11 mouse cellular contexts compared by ENCODE assay signal in genomic region chr1:171418660-171419059, GRCm38 (mm10). TPM values are rescaled to one million over a fixed set of nuclear protein-coding genes. Genes with fewer than 3 reads are reported as not detected.
A peak's percentile ranks its signal among the peaks of the same experiment; 100 is the strongest.
DNase-seq lines count a peak whose midpoint lies in the region; ATAC-seq and TF ChIP-seq lines count a peak whose summit lies in the region.
"Had no signal": no experiment of that assay in that cellular context is flagged by ENCODE, and none has a peak within 500 bp of the region (broad histone marks: within the 10 kb centered on the region; RNA-seq: fewer than 3 reads in every experiment).

Tstd1 (plus strand) TSS chr1:171418872.

- no peak within 1 kb of the TSS for H3K27ac ChIP-seq in forebrain, embryonic 16.5 days (ENCODE audit: low read length)
- H3K27ac ChIP-seq in forebrain, postnatal 0 days (ENCODE audit: low read depth, low read length), result no peak within 1 kb of the TSS
- H3K27ac ChIP-seq in embryonic facial prominence, embryonic 15.5 days (replicated peaks), result no peak within 1 kb of the TSS

- H3K36me3 ChIP-seq in forebrain, embryonic 16.5 days (ENCODE audit: control insufficient read depth, insufficient read depth), result peaks cover 26% of the 10 kb centered on the region
- peaks cover 62% of the 10 kb centered on the region for H3K36me3 ChIP-seq in forebrain, postnatal 0 days (ENCODE audit: insufficient read depth)
- H3K36me3 ChIP-seq in embryonic facial prominence, embryonic 15.5 days, result peaks cover 48% of the 10 kb centered on the region

- WGBS in forebrain, embryonic 16.5 days, result 96% methylated on average over 5 of the region's 5 CpGs
- WGBS in forebrain, postnatal 0 days, result 94% methylated on average over 5 of the region's 5 CpGs
- WGBS in embryonic facial prominence, embryonic 15.5 days, result 88% methylated on average over 5 of the region's 5 CpGs
- WGBS in large intestine, adult 2 months, result 30% methylated on average over 5 of the region's 5 CpGs

- H3K4me2 ChIP-seq in forebrain, embryonic 16.5 days (ENCODE audit: low read length), result no peak within 1 kb of the TSS
- no peak within 1 kb of the TSS for H3K4me2 ChIP-seq in forebrain, postnatal 0 days (ENCODE audit: low read depth)
- no peak within 1 kb of the TSS for H3K4me2 ChIP-seq in embryonic facial prominence, embryonic 15.5 days (replicated peaks)

- peaks cover 8% of the 10 kb centered on the region for H3K4me1 ChIP-seq in forebrain, embryonic 16.5 days (replicated peaks; ENCODE audit: control insufficient read depth, insufficient read depth, low read length)
- no peaks in the 10 kb centered on the region for H3K4me1 ChIP-seq in forebrain, postnatal 0 days (ENCODE audit: insufficient read depth)
- H3K4me1 ChIP-seq in embryonic facial prominence, embryonic 15.5 days, result peaks cover 5% of the 10 kb centered on the region

- H3K27me3 ChIP-seq in forebrain, embryonic 16.5 days (replicated peaks; ENCODE audit: control insufficient read depth, insufficient read depth, low read length), result no peaks in the 10 kb centered on the region
- no peaks in the 10 kb centered on the region for H3K27me3 ChIP-seq in forebrain, postnatal 0 days (ENCODE audit: insufficient read depth, low read length)
- no peaks in the 10 kb centered on the region for H3K27me3 ChIP-seq in embryonic facial prominence, embryonic 15.5 days

- H3K9ac ChIP-seq in forebrain, embryonic 16.5 days (replicated peaks; ENCODE audit: low read depth, low read length), result no peak within 1 kb of the TSS
- H3K9ac ChIP-seq in forebrain, postnatal 0 days, result no peak within 1 kb of the TSS
- no peak within 1 kb of the TSS for H3K9ac ChIP-seq in embryonic facial prominence, embryonic 15.5 days

- H3K9me3 ChIP-seq in forebrain, embryonic 16.5 days (ENCODE audit: control insufficient read depth, low read length), result no peaks in the 10 kb centered on the region
- no peaks in the 10 kb centered on the region for H3K9me3 ChIP-seq in forebrain, postnatal 0 days (ENCODE audit: low read length)
- H3K9me3 ChIP-seq in embryonic facial prominence, embryonic 15.5 days (replicated peaks), result no peaks in the 10 kb centered on the region

- no peak within 1 kb of the TSS for H3K4me3 ChIP-seq in forebrain, embryonic 16.5 days (replicated peaks; ENCODE audit: low read length)
- H3K4me3 ChIP-seq in forebrain, postnatal 0 days (ENCODE audit: low read depth, low read length), result no peak within 1 kb of the TSS
- no peak within 1 kb of the TSS for H3K4me3 ChIP-seq in embryonic facial prominence, embryonic 15.5 days (replicated peaks)

- DNase-seq in forebrain, postnatal 0 days, result no peak
- DNase-seq in B cell, adult 2 months, result peak; percentile 25 to 45
- DNase-seq in large intestine, adult 2 months (ENCODE audit: low read depth, low spot score), result no peak
- DNase-seq in spleen, postnatal 4 days (ENCODE audit: low spot score in 2 of 2), result no peak
- no peak for DNase-seq in spleen, adult 12 weeks (ENCODE audit: low spot score)
- DNase-seq in cerebellum, postnatal 10 days, result no peak
- DNase-seq: heart, postnatal 14 days; right cerebral cortex, postnatal 14 days; thymus, adult 18-20 months had no signal

- TF ChIP-seq CTCF in forebrain, postnatal 0 days (IDR thresholded peaks at IDR 0.05; ENCODE audit: low read depth), result no peak

- ATAC-seq in forebrain, embryonic 16.5 days, result 0 out of 2 replicates have a peak, but pooled peaks have one; percentile 3
- no peak for ATAC-seq in forebrain, postnatal 0 days
- ATAC-seq in embryonic facial prominence, embryonic 15.5 days (ENCODE audit: insufficient number of reproducible peaks, low FRiP score, low TSS enrichment, low read depth), result no peak

RNA-seq across cellular contexts. Expression of gene Tstd1, which starts in this region (rescaled TPM):
- 10.1 and 11.4 TPM in 2 replicates for polyA plus RNA-seq in forebrain, embryonic 16.5 days (2015; fragmentation: Nextera tagmentation; extraction: Ambion mirVana)
- total RNA-seq in forebrain, postnatal 0 days (2014; rRNA removed), result 1.3 and 2.0 TPM in 2 replicates
- polyA plus RNA-seq in forebrain, postnatal 0 days (2015; fragmentation: Nextera tagmentation; extraction: Ambion mirVana), result 1.9 and 3.1 TPM in 2 replicates
- 8.1 and 11.8 TPM in 2 replicates for polyA plus RNA-seq in embryonic facial prominence, embryonic 15.5 days (2015; fragmentation: Nextera tagmentation; extraction: Ambion mirVana)
- polyA plus RNA-seq in large intestine, adult 2 months (2012; rRNA removed), result 77.2 and 98.1 TPM in 2 replicates

Comparison
In these comparisons a context has a peak if more than half of its experiments do, and no peak if none do; other contexts are left out.
1. DNase-seq: peak in B cell, adult 2 months (2 of 2); none in forebrain, postnatal 0 days (single experiment), large intestine, adult 2 months (single experiment), spleen, postnatal 4 days (0 of 2), spleen, adult 12 weeks (single experiment) and cerebellum, postnatal 10 days (0 of 2).